Mouse (Mus musculus) megakaryocyte, embryonic 14.5 days (primary cell): Measurements from ENCODE around the gene Gcnt3.

Experiments used
- FLI1 ChIP-seq: IDR thresholded peaks from 2 replicates; pipeline ENCODE4 v1.6.1; 2012; ENCODE audit warnings: low read length, inconsistent platforms, mixed read lengths
- GATA1 ChIP-seq: IDR thresholded peaks from 3 replicates; pipeline ENCODE4 v1.6.1; 2012; ENCODE audit warnings: mixed read lengths, low read length, inconsistent platforms, borderline replicate concordance

GRCm38 (mm10) chr9:69989303-69990121 lies 48.4 kb downstream of the Gcnt3 start, which contains the start of gene Bnip2:
- TF ChIP-seq GATA1, result no peak
- no peak for TF ChIP-seq FLI1
